Mouse (Mus musculus) urinary bladder, postnatal 36 days (tissue): Measurements from ENCODE around the gene Sez6.

Experiments used
- DNase-seq, 2 experiments: peaks; one replicate each; pipeline ENCODE4 v3.0.0; 2022; ENCODE audit warnings: low spot score in 2 of 2, mixed read lengths in 1 of 2

The Sez6 gene

GRCm38 (mm10) chr11:77930751-77931540, at the start of gene Sez6:
Gene Sez6 (plus strand): TSS chr11:77930800.
- DNase-seq, result peak; percentile 54 to 66

DNA sequence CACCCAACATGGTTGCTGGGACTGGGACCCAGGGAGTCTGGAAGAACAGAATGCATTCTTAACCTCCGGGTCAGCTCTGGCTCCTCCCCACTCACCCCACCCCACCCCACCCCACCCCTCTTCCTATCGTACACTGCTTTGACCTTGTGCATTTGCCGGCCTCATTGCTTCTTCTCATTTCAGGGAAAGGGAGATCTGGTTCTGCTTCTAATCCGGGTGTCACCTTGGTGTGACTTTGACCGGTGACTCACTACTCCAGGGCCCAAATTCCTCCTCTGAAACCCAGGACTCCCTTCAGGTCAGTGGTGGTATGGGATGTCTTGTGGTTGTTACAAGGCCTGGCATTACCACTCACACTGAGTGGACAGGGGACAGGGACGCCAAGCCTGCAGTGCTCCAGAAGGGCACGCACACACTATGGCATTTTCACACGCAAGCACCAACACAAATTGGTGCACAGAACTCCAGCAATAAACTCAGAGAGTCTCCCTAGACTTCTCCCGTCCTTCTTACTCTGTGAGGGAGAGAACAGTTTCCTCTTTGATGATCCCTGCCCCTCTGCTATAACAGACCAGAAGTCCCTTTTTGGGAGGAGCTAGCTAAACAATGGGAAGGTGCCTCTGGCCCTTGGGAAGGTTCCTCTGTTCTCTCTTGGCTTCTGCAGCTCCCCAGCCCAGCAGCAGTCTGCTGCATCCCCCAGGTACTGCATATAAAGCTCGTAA, 45.9 kb upstream of the Sez6 start:
- DNase-seq, result no peak

DNA sequence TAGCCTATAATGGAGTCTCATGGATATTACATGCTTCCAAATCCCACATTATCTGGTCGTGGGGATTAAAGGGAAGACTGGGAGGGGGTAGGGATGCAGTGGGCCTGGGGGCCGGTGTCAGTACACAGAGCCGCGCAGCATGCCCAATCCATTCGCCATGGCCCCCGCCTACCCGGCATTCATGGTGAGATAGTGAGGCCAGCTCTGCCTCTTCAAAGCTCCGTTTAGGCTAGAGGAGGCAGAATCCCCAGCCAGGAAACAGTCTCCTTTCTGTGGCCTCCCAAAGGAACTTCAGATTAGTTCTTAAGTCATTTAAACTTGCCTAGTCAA, 45.4 kb upstream of the Sez6 start:
- no peak for DNase-seq

DNA sequence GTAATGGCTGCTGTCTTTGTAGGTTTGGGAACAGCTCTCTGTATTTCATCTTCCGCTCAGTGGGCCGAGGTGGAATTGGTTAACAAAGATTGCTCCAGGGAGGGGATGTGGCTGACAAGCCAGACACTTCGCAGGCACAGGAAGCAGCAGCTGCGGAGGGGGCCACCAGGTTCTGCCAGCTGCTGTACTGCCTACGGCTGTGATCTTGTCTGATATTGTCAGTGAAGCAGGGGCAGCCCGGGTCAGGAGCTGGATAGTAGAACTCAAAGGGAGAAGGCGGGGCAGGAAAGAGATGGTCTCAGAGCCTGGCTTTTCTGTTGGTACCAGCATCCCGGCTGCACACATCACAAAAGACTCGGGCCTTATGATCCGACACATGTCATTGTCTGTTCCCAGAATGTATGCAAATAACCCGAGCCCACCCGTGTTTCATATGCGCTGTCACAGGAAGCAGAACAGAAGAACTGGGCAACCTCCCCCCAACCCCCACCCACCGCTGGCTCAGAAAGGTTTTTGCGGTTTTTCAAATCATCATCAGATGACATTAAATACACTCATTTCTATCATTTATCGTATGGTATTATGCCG, 43.1 kb upstream of the Sez6 start:
- DNase-seq, result no peak

DNA sequence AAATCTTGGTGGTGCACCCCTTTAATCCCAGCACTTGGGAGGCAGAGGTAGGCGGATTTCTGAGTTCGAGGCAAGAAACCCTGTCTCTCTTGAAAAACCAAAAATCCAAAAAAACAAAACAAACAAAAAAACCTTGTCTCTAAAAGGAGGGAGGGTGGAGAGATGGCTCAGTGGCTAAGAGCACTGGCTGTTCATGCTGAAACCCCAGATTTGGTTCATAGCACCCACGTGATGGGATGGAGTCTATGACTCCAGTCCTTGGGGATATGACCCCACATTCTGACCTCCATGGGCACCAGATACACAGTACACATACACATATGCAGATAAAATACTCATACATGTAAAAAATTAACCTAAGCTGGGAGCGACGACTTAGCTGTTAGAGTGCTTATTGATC, 41.8 kb upstream of the Sez6 start:
- no peak for DNase-seq

DNA sequence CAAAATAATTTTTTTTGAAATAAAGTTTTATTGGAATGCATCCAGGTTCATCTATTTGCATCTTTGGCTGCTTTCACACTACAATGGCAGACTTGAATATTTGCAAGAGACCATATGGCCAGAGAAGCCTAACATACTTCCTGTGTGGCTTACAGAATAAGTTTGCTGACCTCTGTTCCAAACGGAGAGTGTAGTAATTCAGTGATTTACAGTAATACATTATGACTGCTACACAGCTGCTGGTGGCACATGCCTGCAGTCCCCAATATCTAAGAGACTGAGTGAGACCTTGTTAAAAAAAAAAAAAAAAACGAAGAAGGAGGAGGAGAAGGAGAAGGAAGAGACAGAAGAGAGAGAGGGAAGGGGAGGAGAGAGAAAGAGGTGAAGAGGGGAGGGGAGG, 41.1 kb upstream of the Sez6 start:
- DNase-seq, result no peak

DNA sequence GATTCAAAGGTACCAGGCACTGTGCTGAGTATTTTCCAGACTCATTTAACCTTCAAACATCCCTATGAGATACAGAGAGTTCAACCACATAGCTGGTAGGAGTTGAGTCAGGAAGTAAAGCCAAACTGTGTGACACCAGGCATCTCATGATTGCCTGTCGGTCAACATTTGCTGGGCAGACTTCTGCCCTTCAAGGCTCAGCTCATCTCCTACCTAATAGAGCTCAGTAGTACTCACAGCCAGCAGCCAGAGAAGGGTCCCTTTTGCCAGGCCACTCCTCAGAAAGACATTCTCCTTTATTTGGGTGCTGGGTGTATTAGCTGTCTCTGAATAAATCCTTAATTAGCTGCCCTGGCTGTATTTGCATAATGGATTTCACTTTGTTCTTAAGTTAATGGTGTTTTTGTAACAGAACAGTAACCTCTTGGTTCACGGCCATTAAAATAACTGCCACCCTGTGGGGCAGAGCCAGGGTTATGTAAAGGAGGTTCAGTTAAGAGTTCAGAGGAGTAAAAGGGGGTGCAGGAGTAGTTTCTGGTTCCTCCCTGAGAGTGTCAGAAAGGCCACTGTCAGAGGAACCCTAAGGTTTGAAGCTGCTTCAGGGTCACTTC, 39.8 kb upstream of the Sez6 start:
- DNase-seq, result no peak

- no peak for DNase-seq
Measured at GRCm38 (mm10) chr11:77892883-77893282, 37.7 kb upstream of the Sez6 start.

DNA sequence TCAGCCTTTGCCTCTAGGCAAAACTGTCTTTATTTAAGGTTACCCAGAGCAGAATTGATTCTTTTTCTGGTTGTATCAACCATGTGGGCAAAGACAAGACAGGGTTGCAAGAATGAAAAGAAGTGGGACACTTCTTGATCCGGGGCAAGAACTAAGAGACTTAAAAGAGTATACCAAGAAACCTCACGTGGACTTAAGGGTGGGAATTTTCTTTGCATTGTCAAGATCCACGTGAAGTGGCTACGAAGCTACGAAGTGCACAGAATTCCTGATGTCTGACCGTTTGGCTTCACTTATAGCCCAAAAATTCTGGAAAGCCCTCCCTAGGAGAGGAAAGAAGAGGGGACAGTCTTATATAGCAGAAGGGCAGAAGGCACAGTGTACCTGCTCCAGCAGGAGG, 37.3 kb upstream of the Sez6 start:
- no peak for DNase-seq

DNA sequence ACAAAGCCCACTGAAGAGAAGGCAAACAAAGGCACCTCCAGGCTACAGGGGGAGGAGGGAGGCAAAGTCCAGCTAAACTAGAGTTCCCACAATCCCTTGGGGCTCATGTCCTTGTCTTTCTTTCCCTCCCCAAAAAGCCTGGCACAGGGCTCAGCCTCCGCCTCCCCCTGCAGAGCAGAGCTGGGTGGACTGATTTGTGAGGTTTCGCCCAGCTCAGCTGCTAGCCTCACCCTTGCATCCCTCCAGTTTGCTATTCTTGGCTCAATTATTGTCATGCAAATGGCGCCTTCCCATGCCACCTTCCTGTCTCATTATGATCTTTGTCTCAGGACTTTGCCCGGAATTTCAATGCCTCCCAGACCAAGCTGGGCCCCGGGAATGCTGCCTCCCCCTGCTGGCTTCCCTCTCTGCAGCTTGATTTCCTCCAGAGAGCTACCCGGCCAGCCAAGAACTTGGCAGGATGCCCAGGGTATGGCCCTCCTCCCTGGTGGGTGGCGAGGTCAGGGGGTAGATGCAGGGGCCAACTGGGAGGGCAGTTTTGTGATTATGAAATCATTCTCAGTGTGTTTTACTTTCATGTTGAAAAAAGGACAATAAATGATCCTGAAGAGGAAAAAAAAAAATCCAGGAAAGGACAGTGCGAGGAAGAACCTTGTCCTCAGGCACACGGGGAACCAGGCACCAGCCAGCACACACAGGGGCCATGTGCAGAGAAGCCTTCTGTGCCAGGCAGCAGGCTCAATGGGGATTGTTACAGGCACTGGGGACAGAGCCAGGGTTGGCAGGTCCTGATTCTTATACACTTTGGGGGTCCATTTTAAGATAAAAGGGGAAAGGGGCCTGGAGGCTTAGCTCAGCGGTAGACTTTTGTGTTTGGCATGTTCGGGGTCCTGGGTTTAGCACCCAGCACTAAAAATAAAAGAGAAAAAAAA, 36.5 kb upstream of the Sez6 start, which contains the start of gene Pipox:
Gene Pipox, minus strand, starts transcription at position 310 of the 932 bp plus-strand sequence.
- DNase-seq, result peak; percentile 51 to 88

GRCm38 (mm10) chr11:77894967-77895366, 35.6 kb upstream of the Sez6 start:
- no peak for DNase-seq

DNA sequence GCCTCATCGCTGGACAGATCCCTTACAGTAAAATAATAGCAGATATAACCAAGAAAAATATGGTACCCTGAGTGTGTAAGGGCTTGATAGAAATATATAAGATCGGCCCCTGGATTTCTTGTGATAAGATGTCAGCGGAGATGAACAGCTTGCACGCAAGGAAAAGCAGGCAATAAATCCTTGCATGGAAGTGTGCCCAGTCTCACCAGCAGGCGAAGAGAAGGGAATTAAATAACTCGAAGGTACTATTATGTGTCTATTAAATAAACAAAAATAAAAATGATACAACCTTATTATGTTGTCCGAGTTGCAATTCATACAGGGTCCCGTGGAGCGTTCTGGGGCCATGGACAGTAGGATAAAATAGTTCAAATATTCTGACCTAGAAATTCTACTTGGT, 34.6 kb upstream of the Sez6 start:
- no peak for DNase-seq

- DNase-seq, result no peak
Measured at GRCm38 (mm10) chr11:77896480-77896819, 34.1 kb upstream of the Sez6 start.

DNA sequence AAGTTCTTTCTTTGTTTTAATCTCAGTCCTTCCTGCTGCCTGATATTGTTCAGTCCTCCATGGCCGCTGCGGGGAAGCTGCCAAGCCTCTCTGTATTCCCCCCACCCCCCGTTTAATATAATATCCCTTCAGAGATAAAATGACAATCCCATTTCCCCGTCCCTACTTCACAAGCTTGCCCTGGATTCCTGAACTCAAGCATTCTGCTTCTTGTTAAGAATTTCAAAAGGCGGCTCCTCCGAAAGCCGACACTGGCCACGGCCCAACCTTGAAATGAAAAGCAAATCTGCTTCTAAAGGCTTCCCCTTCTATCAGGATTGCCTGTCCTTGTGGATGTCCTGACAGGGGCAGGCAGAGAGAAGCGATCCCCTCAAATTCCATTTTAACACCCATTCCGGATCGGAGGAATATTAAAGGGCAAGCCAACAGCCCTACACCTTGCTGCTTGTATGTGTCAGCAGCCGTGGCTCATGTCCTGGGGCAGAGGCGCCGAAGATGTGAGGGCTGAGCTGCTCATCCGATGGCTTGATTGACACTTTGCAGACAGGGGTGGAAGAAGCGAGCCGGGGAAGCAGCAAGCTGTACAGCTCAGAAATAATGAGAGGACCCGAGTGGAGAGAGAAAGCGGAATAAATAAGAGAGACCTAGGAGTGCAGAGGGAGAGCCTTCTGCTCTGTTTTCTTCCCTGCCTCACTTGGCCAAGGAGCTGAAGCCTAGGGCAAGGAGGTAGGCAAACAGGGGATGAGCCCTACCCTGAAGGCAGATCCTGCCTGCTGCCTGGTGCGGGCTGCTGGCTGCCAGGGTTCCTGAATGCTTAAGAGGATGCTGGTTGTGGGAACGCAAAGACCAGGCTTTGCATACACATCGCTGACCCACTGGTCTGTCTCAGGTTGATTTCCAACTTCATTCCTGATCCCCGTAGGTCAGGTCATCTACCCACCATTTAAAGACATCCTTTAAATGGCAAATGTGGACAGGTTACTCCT, 33.5 kb upstream of the Sez6 start:
- DNase-seq, result no peak

DNA sequence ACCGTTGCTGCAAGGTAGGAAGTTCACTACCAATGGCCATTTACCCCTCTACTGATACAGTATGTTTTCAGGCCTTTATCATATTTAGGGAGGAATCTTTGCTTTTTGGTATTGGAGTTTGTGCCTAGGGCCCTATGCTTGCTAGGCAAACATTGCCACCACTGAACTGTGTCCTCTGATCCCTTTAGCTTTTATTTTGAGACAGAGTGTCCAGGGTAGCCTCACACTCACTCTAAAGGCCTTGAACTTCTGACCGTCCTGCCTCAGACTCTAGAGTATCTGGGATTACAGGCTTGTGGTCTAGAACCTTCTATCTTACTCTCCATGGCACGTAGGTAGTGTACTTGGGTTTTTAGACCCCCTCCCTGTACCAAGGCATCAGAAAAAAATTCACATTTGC, 30.4 kb upstream of the Sez6 start:
- DNase-seq, result no peak

DNA sequence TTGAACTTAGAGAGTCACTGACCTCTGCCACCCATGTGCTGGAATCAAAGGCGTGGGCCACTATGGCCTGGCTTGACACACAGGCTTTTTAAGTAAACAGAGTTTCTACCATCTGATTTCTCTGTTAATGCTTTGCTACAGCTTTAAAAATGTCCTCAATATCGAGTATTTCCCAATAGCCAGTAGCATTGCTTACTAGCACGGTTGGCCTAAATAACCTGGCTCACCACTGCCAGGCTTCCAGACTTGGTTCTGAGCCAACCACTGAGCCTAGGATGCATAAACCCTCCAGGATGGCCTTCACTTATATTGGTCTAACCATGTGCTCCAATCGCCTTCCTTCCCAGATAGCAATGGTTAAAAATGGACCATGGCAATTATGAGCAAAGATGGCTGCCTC, 29.9 kb upstream of the Sez6 start:
- DNase-seq, result no peak

GRCm38 (mm10) chr11:77901366-77901765, 29.2 kb upstream of the Sez6 start:
- DNase-seq, result peak; percentile 13 to 29

- DNase-seq, result no peak
Measured at GRCm38 (mm10) chr11:77901775-77902355, 28.7 kb upstream of the Sez6 start.

- no peak for DNase-seq
Measured at GRCm38 (mm10) chr11:77903761-77904160, 26.8 kb upstream of the Sez6 start.

DNA sequence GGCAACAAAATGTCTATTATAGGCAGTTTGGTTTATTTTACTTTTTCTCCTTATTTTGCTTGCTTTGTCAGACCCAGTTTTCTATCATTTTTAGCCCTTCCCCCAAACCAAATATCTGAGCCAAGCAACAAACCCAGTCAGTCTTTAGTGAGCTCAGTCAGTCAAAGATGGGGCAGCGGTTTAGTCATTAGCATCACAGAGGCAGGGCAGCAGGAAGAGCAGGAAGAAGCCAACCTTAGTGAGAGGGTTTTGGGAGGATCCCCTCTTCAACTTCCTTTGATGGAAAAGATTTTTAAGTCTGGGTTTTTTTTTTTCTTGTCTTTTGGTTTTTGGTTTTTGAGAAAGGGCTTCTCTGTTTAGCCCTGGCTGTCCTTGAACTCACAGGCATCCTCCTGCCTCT, 25.9 kb upstream of the Sez6 start:
- DNase-seq, result no peak
